Mouse (Mus musculus): Measurements from ENCODE around the gene Ky. TPM values are rescaled to one million over a fixed set of nuclear protein-coding genes. Genes with fewer than 3 reads are reported as not detected.

Gene Ky
- 1.7 TPM for polyA plus RNA-seq (2015; fragmentation: Illumina TruSeq; extraction: RNeasy Lipid Tissue Mini Kit (QIAGEN cat#74804); ENCODE audit: low read depth, low replicate concordance)

GRCm38 (mm10) chr9:102505700-102506585 lies at the start of gene Ky:
Ky (plus strand) TSS chr9:102505750.

Other genes starting within 250 kb of the Ky start
- gene Ephb1, start 151.1 kb upstream of the Ky start, polyA plus RNA-seq (2015; fragmentation: Illumina TruSeq; extraction: RNeasy Lipid Tissue Mini Kit (QIAGEN cat#74804); ENCODE audit: low read depth, low replicate concordance), result 32.3 TPM
- gene Anapc13, start 120.5 kb downstream of the Ky start, polyA plus RNA-seq (2015; fragmentation: Illumina TruSeq; extraction: RNeasy Lipid Tissue Mini Kit (QIAGEN cat#74804); ENCODE audit: low read depth, low replicate concordance), result 118 TPM
- gene Cep63, start 120.8 kb downstream of the Ky start, polyA plus RNA-seq (2015; fragmentation: Illumina TruSeq; extraction: RNeasy Lipid Tissue Mini Kit (QIAGEN cat#74804); ENCODE audit: low read depth, low replicate concordance), result 26.1 TPM
- 13.8 TPM for gene Amotl2, start 210.9 kb downstream of the Ky start, polyA plus RNA-seq (2015; fragmentation: Illumina TruSeq; extraction: RNeasy Lipid Tissue Mini Kit (QIAGEN cat#74804); ENCODE audit: low read depth, low replicate concordance)